Mouse (Mus musculus) left cerebral cortex, postnatal 10 days (tissue): Measurements from ENCODE around the gene Lrrc4. TPM values are rescaled to one million over a fixed set of nuclear protein-coding genes. Genes with fewer than 3 reads are reported as not detected.

ENCODE experiments used
- DNase-seq, 2 experiments: peaks; one replicate each; pipeline ENCODE4 v3.0.0; 2021 to 2022; ENCODE audit warnings: low spot score in 2 of 2, mixed read lengths in 1 of 2; ENCODE audit errors: extremely low spot score in 1 of 2
- intact Hi-C: fragments of 180-260 bp; cut with DNase I; formaldehyde crosslinking; loops from one replicate; pipeline ENCODE4 v1.15.1; 2025
- total RNA-seq, 2 experiments: library from RNA; stranded (reverse); gene quantifications; 2 replicates each; pipeline ENCODE4 v1.2.3; 2021

Gene Lrrc4
- total RNA-seq, 2 experiments from 2014 or later, result 73.3 to 73.8 TPM

DNA sequence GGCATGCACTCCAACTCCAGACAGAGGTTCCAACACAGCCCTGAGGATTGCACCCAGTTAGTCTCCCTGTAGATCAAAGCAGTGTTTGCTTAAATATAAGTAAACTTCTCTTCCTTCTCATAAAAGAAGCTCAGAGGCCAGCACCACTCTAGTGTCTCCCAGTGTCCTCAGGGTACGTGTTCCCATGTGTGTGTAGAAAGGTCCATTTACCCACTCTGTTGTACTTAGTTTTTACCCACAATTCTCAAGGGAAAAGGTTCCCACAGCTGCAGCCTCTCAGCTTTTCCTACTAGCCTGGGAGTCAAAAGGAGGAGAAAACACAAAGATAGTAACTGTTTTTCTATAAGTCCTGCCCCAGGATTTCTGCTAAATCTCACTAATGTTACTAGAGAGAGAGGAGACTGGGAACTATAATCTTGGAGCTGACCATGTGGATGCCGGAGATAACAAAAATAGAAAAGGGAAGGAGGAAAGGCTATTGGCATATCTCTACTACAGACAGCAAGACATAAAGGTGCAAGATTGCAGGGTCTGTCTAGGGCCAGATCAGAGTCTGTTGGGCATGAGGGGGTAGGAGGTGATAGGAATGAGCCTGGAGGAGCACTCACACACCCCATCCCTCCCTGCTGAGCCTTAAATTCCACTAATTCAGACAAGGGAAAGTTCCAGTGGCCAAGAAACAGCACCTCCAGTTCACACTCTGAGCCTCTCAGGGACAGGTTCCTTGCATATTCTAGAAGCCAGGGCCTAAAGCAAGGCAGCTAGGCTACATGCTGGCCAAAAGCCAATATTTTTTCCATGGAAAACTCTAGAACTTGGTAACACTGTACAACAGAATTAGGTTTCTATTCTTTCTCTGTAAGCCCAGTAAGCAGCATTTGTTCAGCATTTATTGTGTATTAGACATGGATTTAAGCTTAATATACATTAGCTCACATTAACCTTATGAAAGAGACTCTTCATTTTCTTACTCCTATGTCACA lies 25.9 kb upstream of the Lrrc4 start:
- intact Hi-C loops, result no loop called here
- no peak for DNase-seq

DNA sequence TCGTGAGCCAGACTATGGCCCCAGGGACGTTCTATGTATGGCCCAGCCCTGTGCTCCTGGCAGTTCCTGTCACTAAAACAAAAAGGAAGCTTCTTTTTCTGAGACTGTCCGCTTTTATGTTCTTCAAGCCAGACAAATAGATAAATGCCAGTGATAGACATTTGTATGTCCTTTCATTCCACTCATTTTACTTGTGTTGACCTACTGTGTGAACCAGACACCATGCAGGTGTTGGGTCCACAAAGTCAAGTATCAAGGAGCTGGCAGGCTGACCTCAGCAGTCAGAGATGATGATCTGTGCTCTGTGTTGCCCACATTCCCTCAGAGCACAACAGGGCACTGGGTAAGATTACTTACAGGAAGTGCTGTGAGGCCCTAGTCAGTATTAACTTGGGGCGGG lies 25.2 kb upstream of the Lrrc4 start:
- no peak for DNase-seq
- intact Hi-C loops, result no loop called here

DNA sequence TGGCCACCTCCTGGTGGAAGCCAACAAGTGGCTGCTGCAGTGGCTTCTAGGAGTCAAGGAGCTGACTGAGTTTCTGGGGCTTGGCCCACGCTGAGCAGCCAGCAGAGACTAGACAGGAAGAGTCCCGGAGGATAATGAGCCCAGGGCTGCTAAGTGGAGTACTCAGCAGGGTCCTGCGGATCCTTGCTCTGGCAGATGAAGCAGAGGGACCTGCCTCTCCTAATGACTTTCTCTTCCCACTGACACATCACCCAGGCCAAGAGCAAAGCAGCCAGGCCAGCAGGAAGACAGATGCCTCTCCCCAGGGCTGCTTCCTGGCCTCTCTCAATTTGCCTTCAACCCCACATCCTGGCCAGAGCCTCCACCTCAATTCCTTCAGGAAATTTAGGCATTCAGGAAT lies 23.9 kb upstream of the Lrrc4 start:
- intact Hi-C loops, result no loop called here
- DNase-seq, result no peak

DNA sequence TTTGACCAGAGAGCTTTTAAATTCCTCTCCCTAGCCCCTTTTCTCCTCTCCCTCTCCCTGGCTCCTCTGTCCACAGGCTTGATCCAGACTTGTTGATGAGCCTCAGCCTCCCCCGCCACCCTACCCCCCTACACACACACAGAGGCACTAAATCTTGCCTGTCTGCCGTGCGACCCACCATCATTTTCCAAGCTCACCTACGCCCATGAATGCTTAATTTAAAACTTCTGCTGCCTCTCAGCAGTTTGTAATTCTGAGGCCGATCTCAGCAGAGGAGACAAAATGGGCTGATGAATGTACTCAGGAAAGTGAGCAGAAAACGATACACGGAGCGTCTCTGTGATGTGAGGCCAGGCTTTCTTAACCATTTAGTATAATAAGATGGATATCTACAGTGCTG lies 23.1 kb upstream of the Lrrc4 start:
- intact Hi-C loops, result no loop called here
- no peak for DNase-seq

DNA sequence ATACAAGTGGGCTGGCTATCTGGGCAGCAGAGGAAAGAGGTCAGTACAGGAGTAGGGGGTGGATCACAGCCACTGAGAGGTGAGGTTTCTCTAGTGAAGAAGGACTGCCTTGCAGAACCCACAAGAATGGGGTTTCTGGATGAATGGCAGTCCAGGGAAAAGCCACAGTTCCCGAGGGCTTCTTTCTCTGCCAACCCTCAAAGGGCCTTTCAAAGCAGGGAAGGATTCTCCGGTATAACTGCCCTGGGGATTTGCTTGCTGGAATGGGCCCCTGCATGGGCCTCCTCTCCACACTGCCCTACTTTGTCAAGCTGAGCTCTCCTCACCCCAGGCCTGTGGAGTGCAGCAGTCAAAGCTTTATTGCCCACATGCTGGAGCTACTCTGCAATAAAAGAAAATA lies 22.1 kb upstream of the Lrrc4 start:
- intact Hi-C loops, result no loop called here
- no peak for DNase-seq

DNA sequence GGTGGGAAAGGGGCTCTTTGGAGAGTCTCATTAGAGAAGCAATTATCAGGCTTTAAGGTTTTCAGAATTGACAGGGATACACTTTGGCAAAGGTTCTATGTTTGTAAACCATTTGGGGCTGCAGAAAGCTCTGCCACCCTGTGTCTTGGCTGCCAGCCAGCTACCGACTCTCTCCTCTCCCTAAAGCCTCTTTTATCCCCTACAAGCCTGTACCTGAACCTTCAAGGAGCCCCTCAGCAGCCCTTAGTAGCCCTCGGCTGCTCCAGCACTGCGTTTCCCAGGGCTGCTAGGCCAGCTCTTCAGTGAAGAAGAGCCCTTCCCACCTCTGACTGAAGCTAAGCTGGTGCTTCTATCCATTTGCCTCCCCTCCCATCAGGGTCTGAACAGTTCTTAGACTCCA lies 21.6 kb upstream of the Lrrc4 start:
- DNase-seq, result no peak
- intact Hi-C loops, result no loop called here

DNA sequence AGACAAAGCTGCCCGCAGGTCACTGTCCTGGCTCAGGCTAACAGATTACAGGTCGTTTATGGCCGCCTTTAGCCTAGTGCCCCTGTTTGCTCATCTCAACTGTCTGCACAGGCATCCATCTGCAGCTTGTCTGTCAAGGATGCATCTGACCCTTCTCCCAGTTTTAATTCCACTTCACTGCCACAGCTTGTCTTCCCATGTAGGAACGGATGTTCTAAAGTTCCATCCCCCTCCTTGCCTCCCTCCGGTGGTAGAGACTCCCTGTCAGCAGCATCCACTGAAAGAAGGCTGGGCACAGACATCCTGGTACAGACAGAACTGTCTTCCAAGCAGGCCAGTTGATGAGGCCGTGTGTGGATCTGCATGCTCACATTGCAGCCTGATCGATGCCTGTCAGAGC lies 20.8 kb upstream of the Lrrc4 start:
- intact Hi-C loops, result no loop called here
- no peak for DNase-seq

DNA sequence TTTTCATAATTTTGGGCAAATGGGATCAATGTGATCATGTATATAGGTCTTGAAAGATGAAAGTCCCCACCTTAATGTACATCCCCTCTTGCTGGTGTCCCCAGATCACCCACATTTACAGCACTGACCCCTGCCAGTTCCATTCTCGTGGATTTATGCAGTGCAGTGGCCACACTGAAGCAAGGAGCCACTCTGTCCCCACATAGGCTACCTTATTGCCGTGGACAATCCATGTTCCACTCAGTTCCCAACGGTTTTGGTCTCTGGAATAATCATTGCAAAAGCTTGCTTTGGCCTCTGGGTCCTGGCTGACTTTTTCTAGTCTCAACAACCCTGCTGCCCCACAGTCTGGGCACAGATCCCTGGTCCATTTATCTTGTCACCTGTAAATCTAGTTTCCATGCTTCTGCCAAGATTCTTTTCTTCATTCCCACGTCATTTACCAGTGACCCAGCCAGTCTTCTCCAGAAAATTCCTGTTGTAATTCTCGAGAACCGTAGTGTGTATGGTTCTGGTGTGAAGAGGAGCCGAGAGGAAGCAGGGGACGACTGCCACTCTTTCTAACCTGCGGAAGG lies 18.9 kb upstream of the Lrrc4 start:
- DNase-seq, result no peak
- intact Hi-C loops, result no loop called here

DNA sequence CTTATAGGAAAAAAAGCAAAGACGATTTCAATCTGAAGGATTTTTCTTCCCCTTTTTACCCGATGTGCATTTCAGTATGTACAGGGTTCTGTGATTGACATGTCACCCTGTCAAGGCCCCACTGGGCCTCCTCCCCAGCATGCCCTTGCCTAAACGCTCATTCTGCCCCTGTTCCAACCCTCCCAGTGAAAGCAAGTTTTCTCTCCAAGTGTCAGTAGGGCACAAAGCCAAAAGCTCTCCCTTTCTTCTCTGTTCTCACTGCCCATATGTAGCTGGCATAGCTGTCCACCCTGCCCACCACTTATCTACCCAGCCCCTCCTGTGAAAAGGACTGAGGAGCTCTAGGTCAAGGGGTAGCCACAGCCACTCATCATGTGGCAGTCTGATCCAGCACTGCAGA lies 17.8 kb upstream of the Lrrc4 start:
- no peak for DNase-seq
- intact Hi-C loops, result no loop called here

DNA sequence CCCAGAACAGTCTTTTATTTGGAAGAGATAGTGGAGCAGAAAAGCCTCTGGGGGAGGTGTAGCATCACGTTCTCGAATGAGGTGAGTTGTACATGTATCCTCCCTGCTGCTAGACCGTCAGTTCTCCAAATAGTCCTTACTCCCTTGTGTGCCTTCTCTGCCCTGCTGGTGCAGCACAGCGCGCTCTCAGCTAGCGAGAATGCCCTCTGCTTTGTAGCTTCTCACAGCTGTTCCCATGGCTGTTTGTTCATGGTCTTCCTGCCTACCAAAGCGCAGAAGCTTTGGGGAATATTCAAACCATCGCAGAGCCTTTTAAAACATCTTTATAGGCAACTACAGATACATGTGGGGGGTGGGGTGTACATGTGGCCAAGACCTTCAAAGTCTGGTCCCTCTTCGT lies 17.3 kb upstream of the Lrrc4 start:
- intact Hi-C loops, result no loop called here
- no peak for DNase-seq

DNA sequence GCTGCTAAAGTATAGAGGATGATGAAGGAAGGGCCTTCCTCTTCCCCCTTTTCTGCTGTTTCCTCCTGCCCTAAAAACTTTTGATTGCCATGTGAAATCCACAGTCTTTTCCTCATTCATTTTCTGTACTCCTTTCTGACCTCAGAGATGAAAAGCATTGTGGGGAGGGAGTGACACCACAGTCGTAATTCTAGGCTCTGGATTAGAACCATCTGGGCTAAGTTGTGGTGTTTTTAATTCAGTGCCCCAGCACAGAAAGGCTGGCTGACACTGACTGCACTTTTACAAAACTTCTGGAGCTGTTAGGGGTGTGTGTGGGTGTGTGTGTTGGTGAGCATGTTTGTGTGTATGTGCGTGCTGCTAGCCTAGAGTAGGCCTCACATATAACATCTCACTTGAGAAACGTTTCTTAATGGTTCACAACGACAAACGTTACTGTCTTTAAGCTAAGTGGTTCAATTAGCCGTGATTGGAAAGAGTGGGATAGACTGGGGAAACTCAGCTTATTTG lies 16.8 kb upstream of the Lrrc4 start:
- intact Hi-C loops, result no loop called here
- no peak for DNase-seq

DNA sequence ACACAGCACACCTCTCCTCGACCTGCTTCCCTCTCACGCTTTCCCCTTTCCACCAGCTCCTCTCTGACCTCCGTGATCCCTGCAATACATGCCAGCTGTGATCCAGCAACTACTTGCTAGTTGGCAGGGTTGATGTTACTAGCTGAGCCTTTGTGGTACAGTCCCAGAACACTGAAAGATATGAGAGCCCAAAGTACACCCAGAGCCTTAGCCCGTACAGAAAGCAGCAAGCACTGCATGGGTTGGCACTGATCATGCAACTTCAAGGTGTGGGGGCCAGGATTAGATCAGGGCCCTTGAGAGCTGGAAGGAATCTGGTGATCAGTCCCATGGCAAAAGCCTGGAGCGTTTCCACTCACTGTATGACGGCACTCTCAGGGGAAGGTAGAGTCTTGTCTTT lies 16.1 kb upstream of the Lrrc4 start:
- no peak for DNase-seq
- intact Hi-C loops, result no loop called here

DNA sequence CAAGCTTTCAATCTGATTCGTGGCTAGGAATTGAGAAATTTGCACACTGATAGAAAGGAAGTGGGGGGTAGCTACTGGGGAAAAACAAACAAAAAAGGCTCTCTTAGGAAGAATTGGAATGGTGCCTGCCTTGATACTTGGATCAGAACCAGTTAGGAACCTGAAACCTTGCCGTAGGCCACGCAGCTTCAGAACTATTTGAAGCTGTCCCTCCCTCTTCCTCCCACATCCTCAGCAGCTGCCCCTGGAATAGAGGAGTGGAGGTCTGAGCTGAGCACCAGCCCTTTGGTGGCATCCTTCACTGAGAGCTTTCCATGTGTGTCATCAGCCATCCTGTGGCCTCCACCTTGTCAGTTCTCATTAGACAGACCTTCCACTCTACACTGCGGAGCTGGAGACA lies 14.1 kb upstream of the Lrrc4 start:
- DNase-seq, result no peak
- intact Hi-C loops, result no loop called here

DNA sequence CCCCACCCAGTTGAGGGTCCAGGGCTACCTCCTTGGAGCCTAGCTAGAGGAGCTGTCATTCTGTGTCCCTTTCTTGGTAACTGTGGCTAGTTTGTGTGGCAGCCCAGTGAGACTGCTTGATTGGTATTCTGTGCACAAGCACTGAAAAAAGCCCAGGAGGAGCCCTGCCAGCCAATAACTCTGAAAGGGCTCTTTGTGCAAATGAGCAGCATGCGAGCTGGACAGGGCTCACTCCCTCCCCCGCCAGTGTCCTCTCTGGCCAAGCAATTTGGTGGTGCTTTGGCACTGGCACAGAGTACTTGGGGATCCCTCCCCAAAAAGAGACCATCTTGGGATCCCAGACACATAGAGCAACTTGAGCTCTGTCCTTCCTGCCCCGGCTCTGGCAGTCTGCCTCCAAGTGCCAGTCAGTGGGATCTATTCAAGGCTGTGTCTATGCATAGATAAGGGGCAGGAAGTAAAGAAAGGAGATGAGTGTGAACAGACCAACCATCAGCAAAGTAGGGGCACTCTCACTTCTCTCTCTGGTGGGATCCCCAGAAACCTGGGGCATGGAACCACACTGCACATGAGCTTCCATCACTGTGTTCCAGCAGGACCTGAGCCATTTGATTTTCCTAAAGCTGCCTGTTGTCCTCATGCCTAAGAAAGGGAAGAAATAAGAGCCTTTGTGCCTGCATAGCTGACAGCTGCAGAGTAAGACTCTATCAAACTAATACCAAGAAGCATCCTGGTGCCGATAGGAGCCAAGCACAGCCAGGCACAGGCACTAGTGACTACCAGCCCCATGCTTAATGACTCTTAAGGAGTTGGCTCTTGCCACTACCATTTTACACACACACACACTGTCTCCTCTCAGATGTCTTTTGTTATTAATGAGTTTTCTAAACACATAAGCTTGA lies 11.1 kb upstream of the Lrrc4 start:
- intact Hi-C loops, result no loop called here
- peak; percentile 71 to 80 for DNase-seq

DNA sequence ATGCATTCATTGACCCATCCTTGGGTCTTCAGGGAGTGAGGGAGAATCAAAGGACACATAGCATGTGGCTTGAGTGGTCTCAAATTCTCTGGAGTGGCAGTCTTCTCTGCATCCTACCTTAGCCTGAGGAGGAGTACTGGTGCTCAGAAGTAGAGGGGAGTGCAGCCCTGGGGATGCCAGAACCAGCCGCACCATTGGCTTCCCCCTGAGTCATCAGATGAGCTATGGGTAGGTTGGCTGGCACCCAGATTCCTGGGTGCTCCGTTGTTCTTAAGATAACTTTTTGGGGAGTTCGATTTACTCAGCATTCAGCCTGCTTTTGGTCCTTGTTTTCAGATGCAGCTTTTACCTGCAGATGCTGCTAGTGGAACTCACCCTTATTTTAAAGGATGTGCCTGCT lies 10.0 kb upstream of the Lrrc4 start:
- intact Hi-C loops, result no loop called here
- DNase-seq, result no peak

DNA sequence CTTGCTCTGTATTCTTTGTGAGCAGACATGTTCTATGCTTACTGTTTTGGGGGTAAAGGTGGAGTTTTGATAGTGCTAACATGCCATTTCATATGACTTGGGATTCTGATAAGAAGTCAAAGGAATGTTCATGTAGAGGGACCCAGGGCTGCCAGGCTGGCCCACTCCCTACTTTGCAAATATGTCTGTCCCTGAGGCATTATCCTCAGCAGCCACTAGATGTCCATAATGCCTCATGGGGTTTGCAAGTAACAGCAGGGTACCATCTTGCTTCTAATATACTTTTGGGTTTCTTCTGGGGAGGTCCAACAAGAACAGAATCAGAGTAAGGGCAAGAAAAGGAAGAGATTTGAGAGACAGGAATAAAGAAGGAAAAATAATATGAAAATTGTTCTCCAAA lies 5.1 kb upstream of the Lrrc4 start:
- intact Hi-C loops, result loop anchor here (10.0 kb wide), 1 partner anchor 308 kb away; no protein-coding TSS in a partner anchor
- no peak for DNase-seq

DNA sequence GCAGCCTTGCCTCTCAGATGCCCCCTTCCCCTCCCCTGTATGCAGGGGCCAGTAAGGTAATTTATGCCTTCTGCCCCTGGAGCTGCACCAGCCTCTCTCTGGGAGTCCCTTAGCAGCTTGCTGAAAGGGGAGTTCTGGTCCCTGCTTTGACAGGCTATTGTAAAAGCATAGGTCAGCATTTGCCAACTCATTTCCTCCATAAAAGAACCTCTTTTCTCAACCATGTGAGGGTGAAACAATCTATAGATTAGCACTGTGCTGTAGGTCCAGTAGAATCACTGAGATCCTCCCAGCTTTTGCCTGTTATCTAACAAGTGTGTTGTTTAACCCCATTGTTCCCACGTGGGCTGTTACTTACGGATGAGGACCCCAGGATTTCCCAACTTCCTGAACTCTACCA lies 2.5 kb upstream of the Lrrc4 start:
- intact Hi-C loops, result loop anchor here (5.0 to 10.0 kb wide), 3 partner anchors 188 to 311 kb away; no protein-coding TSS in a partner anchor
- no peak for DNase-seq

DNA sequence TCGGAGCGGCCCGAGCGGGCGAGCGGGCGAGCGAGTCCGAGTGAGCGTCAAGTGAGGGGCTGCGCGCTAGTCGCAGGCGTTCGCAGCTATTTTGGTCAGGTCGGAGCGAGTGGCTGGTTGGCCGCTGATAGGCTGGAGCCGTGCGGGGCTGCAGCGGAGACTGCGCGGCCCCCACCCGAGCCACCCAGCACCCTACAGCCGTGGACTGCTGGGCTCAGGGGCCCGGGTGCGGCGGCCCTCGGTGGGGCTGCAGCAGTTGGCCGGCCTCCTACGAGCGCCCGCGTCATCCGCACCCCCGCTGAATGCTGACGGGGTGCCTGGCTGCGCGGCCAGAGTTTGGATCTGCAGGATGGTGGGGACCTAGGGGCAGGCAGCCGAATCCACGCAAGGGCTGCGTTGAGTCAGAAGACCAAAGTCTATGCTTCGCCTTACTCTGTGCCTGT lies 1.9 kb upstream of the Lrrc4 start:
- DNase-seq, result peak; percentile 58 to 81
- intact Hi-C loops, result loop anchor here (5.0 to 10.0 kb wide), 3 partner anchors 189 to 311 kb away; no protein-coding TSS in a partner anchor

DNA sequence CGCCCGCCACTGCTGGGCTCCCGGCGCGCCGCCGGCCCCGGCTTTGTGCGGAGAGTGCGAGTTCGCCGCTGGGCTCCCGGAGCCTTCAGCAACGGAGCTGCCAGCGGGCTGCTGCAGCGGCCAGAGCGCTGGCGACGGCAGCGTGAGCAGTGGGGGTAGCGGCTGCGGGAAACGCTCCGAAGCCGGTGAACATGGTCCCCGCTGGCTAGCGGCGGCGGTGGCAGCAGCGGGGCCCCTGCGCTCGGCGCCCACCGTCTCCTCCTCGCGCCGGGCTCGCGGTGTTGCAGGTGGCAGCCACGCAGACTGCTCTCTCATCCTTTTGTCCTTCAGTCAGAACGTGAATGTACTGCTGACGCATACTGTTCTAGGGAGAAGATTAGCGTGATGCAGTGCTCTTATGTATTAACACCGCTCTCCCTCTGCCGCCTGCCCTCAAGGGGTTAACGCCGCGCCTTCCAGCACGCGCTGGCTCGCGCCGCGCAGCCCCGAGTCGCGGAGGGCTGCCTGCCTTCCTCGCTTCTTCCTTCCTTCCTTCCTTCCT lies 1.3 kb upstream of the Lrrc4 start:
- DNase-seq, result peak; percentile 50 to 76
- intact Hi-C loops, result loop anchor here (5.0 to 10.0 kb wide), 3 partner anchors 189 to 312 kb away; no protein-coding TSS in a partner anchor
